Mouse (Mus musculus) midbrain, postnatal 0 days (tissue): ENCODE data around the gene 4930519P11Rik. TPM values are rescaled to one million over a fixed set of nuclear protein-coding genes. Genes with fewer than 3 reads are reported as not detected.

Experiments used
- ATAC-seq: fragments of 200-750 bp; cut with Nextera tagmentation; 2 replicates; pipeline ENCODE4 v1.8.0; 2017; ENCODE audit warnings: moderate number of reproducible peaks, mild to moderate bottlenecking, moderate TSS enrichment, moderate library complexity; ENCODE audit not compliant: low FRiP score
- DNase-seq: peaks from one replicate; pipeline ENCODE4 v3.0.0-alpha.2; 2015; ENCODE audit warnings: low spot score
- H3K27ac ChIP-seq: fragments of 300-500 bp; sonication (generic); 2 replicates; pipeline ENCODE4 v1.5.1; 2014; ENCODE audit warnings: low read depth, mild to moderate bottlenecking, low read length, mixed read lengths
- H3K27me3 ChIP-seq: fragments of 300-500 bp; sonication (generic); 2 replicates; pipeline ENCODE4 v1.6.1; 2014; ENCODE audit warnings: low read length, control low read depth, mixed read lengths; ENCODE audit not compliant: insufficient read depth
- H3K36me3 ChIP-seq: fragments of 300-500 bp; sonication (generic); 2 replicates; pipeline ENCODE4 v1.6.1; 2014; ENCODE audit warnings: low read length, control low read depth, mixed read lengths; ENCODE audit not compliant: insufficient read depth
- H3K4me1 ChIP-seq: fragments of 300-500 bp; sonication (generic); 2 replicates; pipeline ENCODE4 v1.6.1; 2014; ENCODE audit warnings: mild to moderate bottlenecking, control low read depth, antibody characterized with exemption, low read length, mixed read lengths; ENCODE audit not compliant: insufficient read depth
- H3K4me2 ChIP-seq: fragments of 300-500 bp; sonication (generic); 2 replicates; pipeline ENCODE4 v1.6.1; 2014; ENCODE audit warnings: low read depth, mild to moderate bottlenecking, low read length, mixed read lengths; ENCODE audit not compliant: poor library complexity, severe bottlenecking
- H3K4me3 ChIP-seq: fragments of 300-500 bp; sonication (generic); 2 replicates; pipeline ENCODE4 v1.5.1; 2014; ENCODE audit warnings: low read depth, mild to moderate bottlenecking, low read length, moderate library complexity
- H3K9ac ChIP-seq: fragments of 300-500 bp; sonication (generic); replicated peaks from 2 replicates; pipeline ENCODE4 v1.6.1; 2014; ENCODE audit warnings: mild to moderate bottlenecking, low read length, moderate library complexity, mixed read lengths; ENCODE audit not compliant: poor library complexity, severe bottlenecking
- H3K9me3 ChIP-seq: fragments of 300-500 bp; sonication (generic); 2 replicates; pipeline ENCODE4 v1.6.1; 2016; ENCODE audit warnings: low read length, control low read depth
- CTCF ChIP-seq: IDR thresholded peaks from 2 replicates; pipeline ENCODE4 v1.5.1; 2016; ENCODE audit warnings: antibody characterized with exemption, mild to moderate bottlenecking
- WGBS: fragments of 180-500 bp; shearing (Covaris S2); extraction: QIAGEN DNeasy Blood & Tissue Kit; methylation state at CpG from one replicate; pipeline ENCODE4 v1.1.7; 2014; 5-methylcytosine and 5-hydroxymethylcytosine counted together
- polyA plus RNA-seq: library from polyadenylated mRNA; unstranded; fragments of >200 nt; fragmentation: Nextera tagmentation; extraction: Ambion mirVana; gene quantifications from 2 replicates; pipeline ENCODE4 v1.2.1, GENCODE M21; 2015
- total RNA-seq: library from RNA; depleted of rRNA; stranded (reverse); fragments of >200 nt; gene quantifications from 2 replicates; pipeline ENCODE4 v1.2.3, GENCODE M21; 2014

Gene 4930519P11Rik
- total and polyA plus RNA-seq, 2 experiments from 2014 or later, result 0.35 TPM; not detected in 1

- no peak overlapping the region for H3K27ac ChIP-seq
- 89% methylated on average over 6 of the region's 6 CpGs for WGBS
- no peak; the same call in 1 of the 2 replicates for TF ChIP-seq CTCF
- peaks cover 33% of the 10 kb centered on the region for H3K36me3 ChIP-seq
- ATAC-seq, result no peak
- no peak overlapping the region for H3K4me2 ChIP-seq
- no peak overlapping the region for H3K4me3 ChIP-seq
- no peaks in the 10 kb centered on the region for H3K27me3 ChIP-seq
- no peak overlapping the region for H3K9ac ChIP-seq
- DNase-seq, result no peak
- H3K4me1 ChIP-seq, result no peaks in the 10 kb centered on the region
- H3K9me3 ChIP-seq, result no peaks in the 10 kb centered on the region
Observed at GRCm38 (mm10) chr2:154642712-154643385, 29.6 kb upstream of the 4930519P11Rik start.

- WGBS, result 94% methylated on average over 9 of the region's 9 CpGs
- Histone ChIP-seq H3K4me1 (no peaks in the 10 kb centered on the region), H3K4me3 (no peak overlapping the region), H3K36me3 (peaks cover 39% of the 10 kb centered on the region), H3K9me3 (no peaks in the 10 kb centered on the region), H3K9ac (no peak overlapping the region), H3K27ac (no peak overlapping the region), H3K27me3 (no peaks in the 10 kb centered on the region), H3K4me2 (no peak overlapping the region)
- no peak for TF ChIP-seq CTCF
- ATAC-seq, result no peak
- no peak for DNase-seq
Observed at GRCm38 (mm10) chr2:154642005-154642459, 28.8 kb upstream of the 4930519P11Rik start.

GRCm38 (mm10) chr2:154641176-154641575, 27.9 kb upstream of the 4930519P11Rik start:
- H3K9ac ChIP-seq, result no peak overlapping the region
- no peak overlapping the region for H3K4me2 ChIP-seq
- no peak for ATAC-seq
- no peak for DNase-seq
- H3K36me3 ChIP-seq, result peaks cover 40% of the 10 kb centered on the region
- H3K9me3 ChIP-seq, result no peaks in the 10 kb centered on the region
- TF ChIP-seq CTCF, result no peak
- no peaks in the 10 kb centered on the region for H3K4me1 ChIP-seq
- H3K4me3 ChIP-seq, result no peak overlapping the region
- H3K27ac ChIP-seq, result no peak overlapping the region
- H3K27me3 ChIP-seq, result no peaks in the 10 kb centered on the region
- WGBS, result 89% methylated on average over 8 of the region's 8 CpGs

GRCm38 (mm10) chr2:154639115-154639514, 25.9 kb upstream of the 4930519P11Rik start:
- H3K9ac ChIP-seq, result no peak overlapping the region
- no peak for TF ChIP-seq CTCF
- H3K9me3 ChIP-seq, result no peaks in the 10 kb centered on the region
- H3K4me2 ChIP-seq, result no peak overlapping the region
- H3K36me3 ChIP-seq, result peaks cover 38% of the 10 kb centered on the region
- no peak for ATAC-seq
- 96% methylated on average over 4 of the region's 4 CpGs for WGBS
- no peak overlapping the region for H3K4me3 ChIP-seq
- DNase-seq, result no peak
- no peaks in the 10 kb centered on the region for H3K27me3 ChIP-seq
- no peak overlapping the region for H3K27ac ChIP-seq
- H3K4me1 ChIP-seq, result no peaks in the 10 kb centered on the region

- no peaks in the 10 kb centered on the region for H3K4me1 ChIP-seq
- no peaks in the 10 kb centered on the region for H3K9me3 ChIP-seq
- WGBS, result 90% methylated on average over 3 of the region's 3 CpGs
- no peak overlapping the region for H3K9ac ChIP-seq
- TF ChIP-seq CTCF, result no peak
- ATAC-seq, result no peak
- no peaks in the 10 kb centered on the region for H3K27me3 ChIP-seq
- H3K4me3 ChIP-seq, result no peak overlapping the region
- no peak overlapping the region for H3K27ac ChIP-seq
- peaks cover 41% of the 10 kb centered on the region for H3K36me3 ChIP-seq
- no peak overlapping the region for H3K4me2 ChIP-seq
- no peak for DNase-seq
Observed at GRCm38 (mm10) chr2:154638521-154638920, 25.3 kb upstream of the 4930519P11Rik start.

GRCm38 (mm10) chr2:154635826-154636225, 22.6 kb upstream of the 4930519P11Rik start:
- ATAC-seq (no peak), DNase-seq (no peak)
- H3K4me3 ChIP-seq, result no peak overlapping the region
- no peaks in the 10 kb centered on the region for H3K27me3 ChIP-seq
- H3K9ac ChIP-seq, result no peak overlapping the region
- H3K4me2 ChIP-seq, result no peak overlapping the region
- H3K27ac ChIP-seq, result no peak overlapping the region
- H3K4me1 ChIP-seq, result no peaks in the 10 kb centered on the region
- H3K36me3 ChIP-seq, result peaks cover 45% of the 10 kb centered on the region
- no peak for TF ChIP-seq CTCF
- 100% methylated on average over 2 of the region's 2 CpGs for WGBS
- H3K9me3 ChIP-seq, result no peaks in the 10 kb centered on the region
